Mouse (Mus musculus): ENCODE measurements at regions not wholly inside any gene's neighbourhood (a gene's known extent, or its start where the extent isn't known, plus 50 kb on each side); places are given as distances from the start of the nearest gene placed in this dataset.

- ATAC-seq (replicated peaks; ENCODE audit: low read depth, poor library complexity, severe bottlenecking): no peak
These were observed 185.1 kb upstream of the Slc5a7 start for GRCm38 (mm10) chr17:54483901-54484300.

DNA sequence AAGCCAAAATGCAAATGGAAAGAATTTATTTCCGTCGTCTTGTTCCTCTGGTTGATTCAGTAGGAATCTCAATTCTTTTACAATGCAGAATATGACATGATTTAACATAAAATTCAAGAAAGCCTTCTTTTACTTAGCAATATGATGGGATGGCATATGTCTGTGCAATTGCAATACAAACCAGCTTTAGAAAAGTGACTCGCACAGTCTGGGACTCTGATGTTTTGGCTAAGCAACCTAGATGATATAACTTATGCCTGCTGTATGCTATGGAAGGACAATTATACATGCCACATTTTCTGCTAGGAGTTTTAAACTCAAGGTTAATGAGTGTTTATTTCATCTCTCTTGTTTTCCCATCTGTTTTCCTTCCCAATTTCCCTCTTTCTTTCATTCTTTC is 141.1 kb upstream of the Slc5a7 start:
- ATAC-seq (replicated peaks; ENCODE audit: low read depth, poor library complexity, severe bottlenecking): no peak

DNA sequence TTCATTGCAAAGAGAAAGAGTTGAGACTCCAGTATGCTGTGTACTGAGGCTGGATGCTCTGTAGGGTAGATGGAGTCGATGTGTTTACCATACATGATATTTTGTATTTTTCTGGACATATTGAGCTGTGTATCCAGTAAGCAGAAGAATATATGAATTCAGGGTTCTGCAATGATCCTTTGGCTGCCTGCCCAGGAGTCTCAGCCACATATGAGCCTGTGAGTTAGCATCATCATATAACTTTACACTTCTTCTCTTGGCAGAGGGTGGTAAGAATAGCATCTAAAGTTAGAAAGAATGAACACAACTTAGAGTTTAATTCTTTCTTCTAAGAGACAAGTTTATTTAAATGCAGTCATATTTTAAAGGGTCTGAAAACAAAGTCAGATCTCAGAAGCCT is 139.6 kb upstream of the Slc5a7 start:
- ATAC-seq (replicated peaks; ENCODE audit: low read depth, poor library complexity, severe bottlenecking): no peak

DNA sequence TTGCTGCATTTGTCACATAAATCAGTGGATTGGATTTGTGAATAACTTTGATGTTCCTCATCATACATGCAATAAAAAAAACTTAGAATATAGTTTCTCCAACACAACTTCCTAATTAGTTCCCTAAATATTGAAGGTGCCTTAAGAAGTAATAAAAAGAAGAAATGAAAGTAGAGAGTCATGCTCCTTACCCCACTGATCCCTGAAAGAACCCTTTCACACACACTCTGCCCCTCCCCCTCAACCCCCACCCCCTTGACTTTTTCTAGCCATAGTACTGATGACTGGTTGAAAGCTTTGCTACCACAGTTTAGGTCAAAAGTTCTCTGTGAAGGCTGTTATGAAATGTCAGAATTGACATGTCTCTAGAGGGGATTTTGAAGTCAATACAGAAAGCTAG is 131.1 kb upstream of the Slc5a7 start:
- peak; percentile 73; the same call in 1 of the 2 replicates for ATAC-seq (replicated peaks; ENCODE audit: low read depth, poor library complexity, severe bottlenecking)

- ATAC-seq (replicated peaks; ENCODE audit: low read depth, poor library complexity, severe bottlenecking): no peak
These were observed 115.4 kb upstream of the Slc5a7 start for GRCm38 (mm10) chr17:54414260-54414659.

GRCm38 (mm10) chr17:54396476-54396875 is 97.6 kb upstream of the Slc5a7 start:
- ATAC-seq (replicated peaks; ENCODE audit: low read depth, poor library complexity, severe bottlenecking): no peak

GRCm38 (mm10) chr17:54377500-54377899 is 78.7 kb upstream of the Slc5a7 start:
- ATAC-seq (replicated peaks; ENCODE audit: low read depth, poor library complexity, severe bottlenecking): no peak

GRCm38 (mm10) chr17:54368611-54369010 is 69.8 kb upstream of the Slc5a7 start:
- ATAC-seq (replicated peaks; ENCODE audit: low read depth, poor library complexity, severe bottlenecking): no peak

DNA sequence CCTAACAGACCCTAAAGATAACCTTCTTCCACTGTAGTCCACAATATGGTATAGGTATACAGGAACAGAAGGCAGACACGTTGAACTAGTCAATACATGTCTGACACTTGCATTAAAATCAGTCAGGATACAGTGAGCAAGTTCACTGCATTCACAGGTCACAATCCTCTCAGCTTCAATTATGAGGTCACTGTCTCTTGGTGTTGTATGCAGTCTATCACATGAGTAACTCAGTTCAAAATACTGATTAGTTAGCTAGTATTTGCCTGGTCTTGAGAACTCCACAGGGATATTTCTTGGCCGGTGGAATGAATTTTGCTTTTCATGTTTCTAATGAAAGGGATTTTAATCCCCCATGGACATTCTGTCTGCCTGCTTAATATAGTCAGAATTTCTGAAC is 69.1 kb upstream of the Slc5a7 start:
- no peak for ATAC-seq (replicated peaks; ENCODE audit: low read depth, poor library complexity, severe bottlenecking)

DNA sequence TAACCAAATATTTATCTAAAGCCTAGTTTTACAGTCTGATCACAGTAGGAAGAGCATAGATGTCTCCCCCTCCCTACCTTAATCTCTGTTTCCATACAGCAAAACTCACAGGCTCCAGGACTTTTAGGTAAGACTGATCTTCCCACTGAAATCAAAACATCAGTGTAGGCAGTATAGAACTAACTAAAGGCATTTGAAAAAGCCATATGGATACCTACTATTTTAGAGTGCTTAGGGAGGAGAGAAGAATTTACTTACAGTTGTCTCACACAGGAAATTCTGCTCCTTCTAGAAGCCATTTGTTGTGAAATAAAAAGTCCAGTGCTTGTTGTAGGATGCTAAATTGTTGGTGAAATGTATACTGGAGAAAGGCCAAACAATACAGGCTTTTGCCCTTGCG is 64.2 kb upstream of the Slc5a7 start:
- ATAC-seq (replicated peaks; ENCODE audit: low read depth, poor library complexity, severe bottlenecking): no peak

- no peak for ATAC-seq (replicated peaks; ENCODE audit: low read depth, poor library complexity, severe bottlenecking)
These were observed 54.2 kb upstream of the Slc5a7 start for GRCm38 (mm10) chr17:54353063-54353462.

DNA sequence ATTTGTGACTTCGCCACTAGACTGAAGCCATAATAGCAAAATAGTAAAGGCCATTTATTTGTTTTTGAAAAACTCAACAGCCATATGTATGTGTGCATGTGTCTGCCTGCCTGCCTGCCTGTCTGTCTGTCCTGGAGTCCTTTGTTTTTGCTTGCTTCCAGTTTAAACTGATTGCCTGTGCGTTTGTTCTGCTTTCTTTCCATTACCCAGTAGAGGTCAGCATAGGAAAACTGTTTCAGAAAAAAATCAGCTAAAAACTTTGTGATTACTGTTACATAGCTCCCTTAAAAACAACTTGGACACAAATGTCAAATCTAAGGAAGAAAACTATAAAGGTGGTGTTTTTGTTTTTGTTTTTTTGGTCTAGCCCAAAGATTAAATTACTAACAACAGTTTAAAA is 52.0 kb upstream of the Slc5a7 start:
- ATAC-seq (replicated peaks; ENCODE audit: low read depth, poor library complexity, severe bottlenecking): no peak

Data from common myeloid progenitor, adult 5-6 weeks (primary cell).